Mouse (Mus musculus): ENCODE measurements around the gene Snd1.

The Snd1 gene

DNA sequence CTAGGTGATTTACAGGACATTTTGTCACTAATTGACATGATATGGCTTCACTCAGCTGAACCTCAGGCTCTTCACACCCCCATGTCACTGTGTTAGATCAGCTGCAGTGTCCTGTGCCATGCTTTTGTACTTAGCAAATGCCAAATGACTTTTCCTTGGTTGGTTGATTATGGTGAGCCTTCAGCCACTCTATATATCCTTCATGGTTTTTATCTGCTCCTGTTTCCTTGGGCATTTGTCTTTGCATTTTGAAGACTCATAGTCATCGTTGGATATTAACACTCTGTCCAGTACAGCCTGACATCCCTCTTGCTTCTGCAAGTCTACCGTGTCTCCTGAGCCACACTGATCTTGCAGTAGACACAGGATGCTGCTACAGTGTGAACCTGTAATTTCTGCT is 384.2 kb downstream of the Snd1 start:
- no peak overlapping the region for H3K4me3 ChIP-seq (replicated peaks; ENCODE audit: low read length)
- H3K27me3 ChIP-seq (ENCODE audit: insufficient read depth, low read length), result no peaks in the 10 kb centered on the region
- no peak for TF ChIP-seq CTCF (conservative IDR thresholded peaks at IDR 0.05; ENCODE audit: low read length)
- TF ChIP-seq POU5F1 (IDR thresholded peaks at IDR 0.05; ENCODE audit: borderline replicate concordance, low read length), result no peak
- no peak for TF ChIP-seq NANOG (IDR thresholded peaks at IDR 0.05; ENCODE audit: borderline replicate concordance, low read length)
- peaks cover 21% of the 10 kb centered on the region for H3K4me1 ChIP-seq (replicated peaks; ENCODE audit: low read depth, low read length)
- H3K9me3 ChIP-seq (ENCODE audit: low read length), result no peaks in the 10 kb centered on the region
- H3K36me3 ChIP-seq (ENCODE audit: insufficient read depth, low read length), result peaks cover 8% of the 10 kb centered on the region

DNA sequence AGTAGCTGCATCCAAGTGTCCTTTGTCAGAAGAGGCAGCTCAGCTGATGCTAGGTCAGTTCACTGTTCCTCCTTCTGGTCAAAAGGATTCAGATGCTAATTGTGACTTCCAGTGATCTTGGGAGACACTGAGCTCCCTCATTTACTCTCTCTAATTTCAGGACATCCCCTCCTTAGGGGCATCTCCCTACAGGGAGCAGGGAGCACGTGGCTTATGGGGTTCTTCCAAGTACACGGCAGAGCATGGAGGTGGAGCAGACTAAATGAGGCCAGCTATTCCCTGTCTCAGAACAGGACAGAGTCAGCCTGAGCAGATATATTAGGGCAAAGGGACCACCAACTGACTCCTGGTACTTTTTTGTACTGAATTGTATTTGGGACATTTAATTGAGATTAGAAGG is 385.5 kb downstream of the Snd1 start:
- Histone ChIP-seq H3K4me1 (replicated peaks; ENCODE audit: low read depth, low read length) (peaks cover 16% of the 10 kb centered on the region), H3K36me3 (ENCODE audit: insufficient read depth, low read length) (peaks cover 8% of the 10 kb centered on the region), H3K4me3 (replicated peaks; ENCODE audit: low read length) (no peak overlapping the region), H3K27me3 (ENCODE audit: insufficient read depth, low read length) (no peaks in the 10 kb centered on the region), H3K9me3 (ENCODE audit: low read length) (no peaks in the 10 kb centered on the region)
- TF ChIP-seq CTCF (conservative IDR thresholded peaks at IDR 0.05; ENCODE audit: low read length) (no peak), NANOG (IDR thresholded peaks at IDR 0.05; ENCODE audit: borderline replicate concordance, low read length) (no peak), POU5F1 (IDR thresholded peaks at IDR 0.05; ENCODE audit: borderline replicate concordance, low read length) (no peak)

DNA sequence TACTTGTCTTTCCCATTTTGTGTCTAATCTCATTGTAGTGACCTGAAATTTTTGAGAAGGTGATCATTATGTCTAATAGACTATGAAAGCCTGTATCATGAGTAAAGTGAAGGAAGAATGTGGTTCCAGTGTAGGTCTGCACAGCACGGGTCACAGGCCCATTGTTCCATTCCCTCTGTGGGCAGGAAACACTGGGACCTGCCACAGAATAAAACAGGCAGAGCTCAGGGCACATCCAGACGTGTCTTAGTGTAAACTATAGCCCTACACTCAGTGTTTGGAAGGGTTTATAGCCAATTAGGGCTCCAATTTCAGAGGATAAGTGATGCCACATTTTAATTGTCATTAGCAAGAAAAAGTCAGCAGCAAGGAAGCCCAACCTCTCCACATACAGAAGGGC is 386.0 kb downstream of the Snd1 start:
- Histone ChIP-seq H3K9me3 (ENCODE audit: low read length) (no peaks in the 10 kb centered on the region), H3K27me3 (ENCODE audit: insufficient read depth, low read length) (no peaks in the 10 kb centered on the region), H3K36me3 (ENCODE audit: insufficient read depth, low read length) (peaks cover 8% of the 10 kb centered on the region), H3K4me3 (replicated peaks; ENCODE audit: low read length) (no peak overlapping the region), H3K4me1 (replicated peaks; ENCODE audit: low read depth, low read length) (peaks cover 14% of the 10 kb centered on the region)
- no peak for TF ChIP-seq CTCF (conservative IDR thresholded peaks at IDR 0.05; ENCODE audit: low read length)

DNA sequence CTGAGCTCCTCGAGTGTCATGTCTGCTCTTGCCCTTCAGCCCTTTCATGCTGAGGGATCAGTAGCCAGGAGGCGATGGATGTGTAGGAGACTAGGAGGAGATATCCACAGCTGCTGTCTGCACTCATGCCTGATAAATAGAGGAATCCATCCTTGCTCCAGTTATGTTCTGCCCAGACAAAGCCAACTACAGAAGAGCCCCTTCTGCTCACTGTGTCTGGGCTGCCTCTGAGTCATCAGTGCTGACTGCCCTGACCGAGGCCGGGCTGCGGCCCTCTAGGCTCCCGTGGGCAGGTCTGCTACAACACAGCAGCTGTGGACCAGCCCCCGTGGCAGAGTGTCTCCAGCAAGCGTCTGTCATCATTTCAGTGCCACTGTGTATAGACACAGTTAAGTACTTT is 387.4 kb downstream of the Snd1 start:
- Histone ChIP-seq H3K36me3 (ENCODE audit: insufficient read depth, low read length) (peaks cover 8% of the 10 kb centered on the region), H3K4me3 (replicated peaks; ENCODE audit: low read length) (no peak overlapping the region), H3K9me3 (ENCODE audit: low read length) (no peaks in the 10 kb centered on the region), H3K4me1 (replicated peaks; ENCODE audit: low read depth, low read length) (peaks cover 14% of the 10 kb centered on the region), H3K27me3 (ENCODE audit: insufficient read depth, low read length) (no peaks in the 10 kb centered on the region)
- TF ChIP-seq POU5F1 (IDR thresholded peaks at IDR 0.05; ENCODE audit: borderline replicate concordance, low read length) (no peak), NANOG (IDR thresholded peaks at IDR 0.05; ENCODE audit: borderline replicate concordance, low read length) (no peak), CTCF (conservative IDR thresholded peaks at IDR 0.05; ENCODE audit: low read length) (no peak)

DNA sequence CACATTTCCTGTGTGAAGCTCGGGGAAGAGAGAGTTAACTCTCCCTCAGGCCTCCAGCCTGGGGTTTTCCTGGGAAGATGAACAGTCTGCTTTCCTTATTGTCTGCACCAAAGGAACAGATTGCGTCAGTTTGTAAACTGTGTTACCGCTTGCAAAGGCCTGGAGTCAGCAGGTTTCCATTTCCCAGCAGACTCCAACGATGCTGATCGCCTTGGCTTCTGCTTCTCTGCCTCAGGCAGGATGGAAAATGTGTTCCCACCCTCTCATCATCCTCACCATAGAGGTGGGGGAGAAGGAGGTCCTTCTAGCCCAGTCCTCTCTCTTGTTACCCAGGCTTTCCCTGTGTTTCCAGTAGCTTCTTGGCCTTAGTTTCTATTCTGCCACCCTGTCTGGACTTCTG is 389.7 kb downstream of the Snd1 start:
- Histone ChIP-seq H3K4me3 (replicated peaks; ENCODE audit: low read length) (no peak overlapping the region), H3K27me3 (ENCODE audit: insufficient read depth, low read length) (no peaks in the 10 kb centered on the region), H3K9me3 (ENCODE audit: low read length) (no peaks in the 10 kb centered on the region), H3K4me1 (replicated peaks; ENCODE audit: low read depth, low read length) (peaks cover 11% of the 10 kb centered on the region), H3K36me3 (ENCODE audit: insufficient read depth, low read length) (peaks cover 18% of the 10 kb centered on the region)
- TF ChIP-seq NANOG (IDR thresholded peaks at IDR 0.05; ENCODE audit: borderline replicate concordance, low read length), result no peak
- no peak for TF ChIP-seq CTCF (conservative IDR thresholded peaks at IDR 0.05; ENCODE audit: low read length)
- no peak for TF ChIP-seq POU5F1 (IDR thresholded peaks at IDR 0.05; ENCODE audit: borderline replicate concordance, low read length)

DNA sequence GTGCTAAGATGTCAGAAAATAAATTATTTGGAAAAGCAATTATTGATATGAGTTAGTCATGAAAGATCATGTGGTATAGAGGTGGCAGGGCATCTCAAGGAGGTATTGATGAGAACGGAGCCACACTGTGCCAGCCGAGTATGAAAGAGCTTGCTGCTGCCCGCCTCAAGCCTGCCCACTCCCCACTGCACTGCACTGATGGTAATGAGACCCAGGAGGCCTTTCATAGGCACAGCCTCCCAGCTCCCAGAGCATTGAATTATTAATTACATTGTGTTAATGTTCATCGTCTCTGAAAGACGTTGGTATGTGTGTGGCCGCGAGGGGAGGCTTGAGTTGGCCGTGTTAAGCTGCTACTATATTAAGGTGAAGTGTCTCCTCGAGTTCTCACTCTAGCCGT is 390.2 kb downstream of the Snd1 start:
- H3K27me3 ChIP-seq (ENCODE audit: insufficient read depth, low read length), result no peaks in the 10 kb centered on the region
- no peak overlapping the region for H3K4me3 ChIP-seq (replicated peaks; ENCODE audit: low read length)
- peaks cover 18% of the 10 kb centered on the region for H3K36me3 ChIP-seq (ENCODE audit: insufficient read depth, low read length)
- TF ChIP-seq POU5F1 (IDR thresholded peaks at IDR 0.05; ENCODE audit: borderline replicate concordance, low read length), result no peak
- TF ChIP-seq CTCF (conservative IDR thresholded peaks at IDR 0.05; ENCODE audit: low read length), result no peak
- no peak for TF ChIP-seq NANOG (IDR thresholded peaks at IDR 0.05; ENCODE audit: borderline replicate concordance, low read length)
- peaks cover 6% of the 10 kb centered on the region for H3K4me1 ChIP-seq (replicated peaks; ENCODE audit: low read depth, low read length)
- no peaks in the 10 kb centered on the region for H3K9me3 ChIP-seq (ENCODE audit: low read length)

DNA sequence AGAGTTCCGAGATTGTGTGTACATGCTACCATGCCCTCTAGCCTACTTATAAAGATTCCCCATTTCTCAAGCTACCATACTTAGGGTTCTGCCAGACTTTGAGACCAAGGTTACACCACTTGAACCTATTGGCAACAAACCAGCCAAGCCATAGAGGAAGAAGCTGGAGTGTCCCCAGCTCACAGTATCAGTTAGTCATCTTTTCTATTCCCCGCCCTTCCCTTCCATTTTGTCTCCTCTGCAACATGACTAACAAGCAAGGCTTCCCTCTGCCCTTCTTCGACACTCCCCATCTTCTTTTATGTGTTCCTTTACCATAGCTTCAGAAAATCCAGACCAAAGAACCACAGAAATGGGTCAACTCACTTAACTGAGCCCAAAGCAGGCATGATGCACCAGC is 391.3 kb downstream of the Snd1 start:
- Histone ChIP-seq H3K27me3 (ENCODE audit: insufficient read depth, low read length) (no peaks in the 10 kb centered on the region), H3K36me3 (ENCODE audit: insufficient read depth, low read length) (peaks cover 18% of the 10 kb centered on the region), H3K9me3 (ENCODE audit: low read length) (no peaks in the 10 kb centered on the region), H3K4me3 (replicated peaks; ENCODE audit: low read length) (no peak overlapping the region), H3K4me1 (replicated peaks; ENCODE audit: low read depth, low read length) (no peaks in the 10 kb centered on the region)
- TF ChIP-seq POU5F1 (IDR thresholded peaks at IDR 0.05; ENCODE audit: borderline replicate concordance, low read length) (no peak), CTCF (conservative IDR thresholded peaks at IDR 0.05; ENCODE audit: low read length) (no peak), NANOG (IDR thresholded peaks at IDR 0.05; ENCODE audit: borderline replicate concordance, low read length) (no peak)

DNA sequence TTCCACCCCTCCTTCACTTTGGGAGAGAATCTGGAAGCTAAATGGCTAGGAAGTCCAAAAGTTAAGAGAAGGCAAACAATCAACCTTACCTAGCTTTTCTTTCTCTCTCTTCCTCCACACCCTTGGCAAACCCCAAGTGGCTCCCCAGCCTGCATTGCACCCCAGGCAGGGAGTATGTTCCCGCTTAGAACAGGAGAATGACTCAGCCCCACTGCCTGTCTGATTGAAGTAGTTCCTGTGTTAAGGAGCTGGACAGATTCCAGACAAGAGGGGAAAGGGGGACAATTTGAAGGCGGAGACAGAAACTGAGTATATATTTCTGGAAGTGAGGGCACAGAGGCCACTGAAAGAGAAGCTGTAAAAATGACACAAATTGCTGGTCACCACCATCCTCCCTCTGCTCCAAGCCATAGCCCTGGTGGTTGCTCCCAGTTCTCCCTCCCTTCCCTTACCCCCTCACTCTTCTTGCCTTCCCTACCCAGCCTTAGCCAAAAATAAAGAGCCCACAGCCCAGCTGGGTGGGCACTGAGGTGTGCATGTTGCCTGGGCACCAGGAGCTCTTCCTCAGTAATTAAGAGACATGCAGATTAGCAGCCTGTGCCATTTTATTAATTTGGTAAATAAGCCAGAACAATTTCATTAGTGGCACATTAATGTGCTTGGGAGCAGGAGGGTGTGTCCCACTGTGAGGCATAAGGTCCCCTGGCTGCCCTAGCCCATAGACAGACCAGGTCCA is 392.7 kb downstream of the Snd1 start:
- Histone ChIP-seq H3K4me1 (replicated peaks; ENCODE audit: low read depth, low read length) (no peaks in the 10 kb centered on the region), H3K27me3 (ENCODE audit: insufficient read depth, low read length) (no peaks in the 10 kb centered on the region), H3K36me3 (ENCODE audit: insufficient read depth, low read length) (peaks cover 10% of the 10 kb centered on the region; the same call in 1 of the 2 replicates), H3K4me3 (replicated peaks; ENCODE audit: low read length) (no peak overlapping the region), H3K9me3 (ENCODE audit: low read length) (no peaks in the 10 kb centered on the region)
- TF ChIP-seq CTCF (conservative IDR thresholded peaks at IDR 0.05; ENCODE audit: low read length), result no peak
- TF ChIP-seq NANOG (IDR thresholded peaks at IDR 0.05; ENCODE audit: borderline replicate concordance, low read length), result no peak
- TF ChIP-seq POU5F1 (IDR thresholded peaks at IDR 0.05; ENCODE audit: borderline replicate concordance, low read length), result no peak

All from E14TG2a.4 (cell line).